Mouse (Mus musculus): ENCODE data around the gene Olfr70. TPM values are rescaled to one million over a fixed set of nuclear protein-coding genes. Genes with fewer than 3 reads are reported as not detected.

The Olfr70 gene
- polyA plus RNA-seq, 1 experiment from 2014 or later: not detected

DNA sequence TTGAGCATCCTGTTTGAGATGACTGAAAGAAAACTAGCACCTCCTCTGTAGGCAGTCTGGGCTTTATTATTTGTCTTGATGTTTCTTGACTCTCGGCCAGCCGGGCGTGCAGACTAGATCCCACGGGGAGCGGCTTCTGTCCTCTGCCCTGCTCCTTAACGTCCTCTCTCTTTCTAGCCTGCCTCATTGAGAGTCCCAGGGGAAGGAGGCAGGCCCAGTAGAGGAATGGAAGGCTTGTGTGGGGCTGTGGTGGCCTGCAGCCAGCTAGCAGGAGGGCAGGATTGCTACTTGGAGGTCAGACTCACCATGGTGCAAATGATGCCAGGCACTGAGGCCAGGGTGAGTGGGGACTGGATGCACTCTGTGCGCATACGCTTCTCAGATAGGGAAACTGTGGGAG is 3.2 kb upstream of the Olfr70 start:
- Histone ChIP-seq H3K9me3 (no peaks in the 10 kb centered on the region), H3K27me3 (no peaks in the 10 kb centered on the region), H3K36me3 (no peaks in the 10 kb centered on the region), H3K4me1 (no peaks in the 10 kb centered on the region), H3K9ac (no peak overlapping the region; the same call in 1 of the 2 replicates), H3K4me3 (no peak overlapping the region), H3K27ac (no peak overlapping the region), H3K4me2 (replicated peaks) (no peak overlapping the region)
- no peak for ATAC-seq (ENCODE audit: low FRiP score, low read depth)
- 82% methylated on average over 8 of the region's 8 CpGs for WGBS

DNA sequence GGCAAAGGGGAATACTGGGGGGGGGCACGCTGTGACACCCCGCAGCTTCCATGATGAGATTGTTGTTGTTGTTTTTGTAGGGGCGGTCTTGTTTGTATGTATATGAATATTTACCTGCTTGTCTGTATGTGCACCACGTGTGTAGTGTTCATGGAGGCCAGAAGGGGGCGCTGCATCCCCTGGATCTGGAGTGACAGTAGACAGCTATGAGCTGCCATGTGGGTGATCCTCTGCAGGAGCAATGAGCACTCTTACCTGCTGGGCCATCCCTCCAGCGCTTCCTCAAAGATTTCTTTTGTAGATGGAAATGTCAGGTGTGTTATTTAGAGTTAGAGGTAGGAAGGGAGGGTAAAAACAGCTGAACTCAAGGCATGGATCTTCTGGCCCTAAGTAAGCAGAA is 2.8 kb upstream of the Olfr70 start:
- H3K27ac ChIP-seq: no peak overlapping the region
- H3K9me3 ChIP-seq: no peaks in the 10 kb centered on the region
- no peaks in the 10 kb centered on the region for H3K4me1 ChIP-seq
- H3K27me3 ChIP-seq: no peaks in the 10 kb centered on the region
- WGBS: 72% methylated on average over 6 of the region's 6 CpGs
- no peak overlapping the region for H3K4me2 ChIP-seq (replicated peaks)
- no peak overlapping the region for H3K4me3 ChIP-seq
- no peaks in the 10 kb centered on the region for H3K36me3 ChIP-seq
- no peak overlapping the region for H3K9ac ChIP-seq
- no peak for ATAC-seq (ENCODE audit: low FRiP score, low read depth)

GRCm38 (mm10) chr4:43696561-43696960 is 4.0 kb downstream of the Olfr70 start:
- Histone ChIP-seq H3K27me3 (no peaks in the 10 kb centered on the region), H3K4me1 (no peaks in the 10 kb centered on the region), H3K27ac (no peak overlapping the region), H3K9me3 (no peaks in the 10 kb centered on the region), H3K4me2 (replicated peaks) (no peak overlapping the region), H3K36me3 (no peaks in the 10 kb centered on the region), H3K9ac (no peak overlapping the region), H3K4me3 (no peak overlapping the region)
- 89% methylated on average over 13 of the region's 13 CpGs for WGBS
- no peak for ATAC-seq (ENCODE audit: low FRiP score, low read depth)

DNA sequence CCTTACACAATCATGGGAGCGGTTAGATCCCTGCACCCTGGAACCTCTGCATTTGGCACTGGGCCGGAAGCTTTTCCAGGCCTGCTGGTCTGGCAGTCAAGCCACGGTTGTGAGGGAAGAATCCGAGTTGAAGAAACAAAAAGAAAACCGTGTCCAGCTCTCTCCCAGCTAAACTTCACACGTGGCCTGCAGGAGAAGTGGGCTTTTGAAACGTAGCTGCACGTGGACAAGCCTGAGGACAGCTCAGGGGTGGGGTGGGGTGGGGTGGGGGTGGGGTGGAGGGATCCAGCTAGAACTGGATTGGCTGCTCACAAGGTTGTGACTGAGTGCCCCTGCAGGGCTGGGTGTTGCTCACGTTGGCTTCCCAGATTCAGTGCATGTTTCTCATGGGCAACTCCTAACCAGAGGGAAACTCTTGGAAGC is 5.3 kb downstream of the Olfr70 start:
- Histone ChIP-seq H3K4me3 (no peak overlapping the region), H3K27ac (no peak overlapping the region), H3K36me3 (peaks cover under 1% of the 10 kb centered on the region; the same call in 1 of the 2 replicates), H3K4me2 (replicated peaks) (no peak overlapping the region), H3K9me3 (no peaks in the 10 kb centered on the region), H3K27me3 (no peaks in the 10 kb centered on the region), H3K4me1 (no peaks in the 10 kb centered on the region), H3K9ac (no peak overlapping the region)
- 35% methylated on average over 9 of the region's 9 CpGs for WGBS
- no peak for ATAC-seq (ENCODE audit: low FRiP score, low read depth)

GRCm38 (mm10) chr4:43694439-43695248 is 6.0 kb downstream of the Olfr70 start:
- WGBS: 85% methylated on average over 1 of the region's 1 CpGs
- H3K9me3 ChIP-seq: no peaks in the 10 kb centered on the region
- no peak overlapping the region for H3K27ac ChIP-seq
- H3K27me3 ChIP-seq: no peaks in the 10 kb centered on the region
- H3K36me3 ChIP-seq: peaks cover 6% of the 10 kb centered on the region
- H3K9ac ChIP-seq: no peak overlapping the region
- H3K4me1 ChIP-seq: no peaks in the 10 kb centered on the region
- no peak for ATAC-seq (ENCODE audit: low FRiP score, low read depth)
- no peak overlapping the region for H3K4me3 ChIP-seq
- H3K4me2 ChIP-seq (replicated peaks): no peak overlapping the region

DNA sequence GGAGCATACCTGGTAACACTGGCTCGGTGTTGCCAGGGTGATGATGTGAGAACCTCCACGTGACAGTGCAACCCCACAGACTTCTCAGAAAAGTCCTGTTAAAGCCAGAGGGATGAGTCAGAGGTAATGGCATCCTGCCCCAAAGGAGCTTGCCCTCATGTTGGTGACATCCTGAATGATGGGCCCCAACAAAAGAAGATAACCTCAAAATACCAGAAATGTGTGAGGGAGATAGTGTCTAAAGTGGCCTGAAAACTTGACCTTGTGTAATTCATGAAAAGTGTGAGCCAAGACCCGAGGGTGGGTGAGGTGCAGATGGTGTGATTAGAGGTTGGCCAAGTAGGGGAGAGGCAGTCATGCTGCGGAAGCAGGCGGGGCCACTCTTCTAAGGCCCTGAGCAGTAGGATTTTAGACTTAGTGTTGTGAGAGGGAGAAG is 6.8 kb downstream of the Olfr70 start:
- peaks cover 15% of the 10 kb centered on the region for H3K36me3 ChIP-seq
- no peaks in the 10 kb centered on the region for H3K4me1 ChIP-seq
- H3K27ac ChIP-seq: no peak overlapping the region
- WGBS: 71% methylated on average over 5 of the region's 5 CpGs
- no peak overlapping the region for H3K4me2 ChIP-seq (replicated peaks)
- no peak overlapping the region for H3K4me3 ChIP-seq
- no peak overlapping the region for H3K9ac ChIP-seq
- no peak for ATAC-seq (ENCODE audit: low FRiP score, low read depth)
- no peaks in the 10 kb centered on the region for H3K9me3 ChIP-seq
- no peaks in the 10 kb centered on the region for H3K27me3 ChIP-seq

DNA sequence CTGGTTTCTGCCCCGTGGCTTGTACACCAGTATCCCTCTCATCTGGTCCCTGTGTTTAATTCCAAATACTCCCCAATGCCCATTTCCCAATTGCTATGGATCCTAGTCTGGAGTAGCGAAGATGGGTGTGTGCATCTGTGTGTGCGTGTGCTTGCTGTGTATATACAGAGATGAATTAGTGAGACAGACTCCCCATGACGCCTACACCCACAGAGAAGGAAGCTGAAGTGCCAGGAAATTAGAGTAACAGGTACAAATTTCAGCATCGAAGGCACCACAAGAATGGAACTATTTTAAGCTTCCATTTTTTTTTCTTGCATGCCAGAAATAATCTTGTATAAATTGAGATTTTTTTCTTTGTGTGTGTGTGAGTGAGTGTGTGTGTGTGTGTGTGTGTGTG is 9.6 kb downstream of the Olfr70 start:
- WGBS: 80% methylated on average over 5 of the region's 5 CpGs
- Histone ChIP-seq H3K9me3 (no peaks in the 10 kb centered on the region), H3K4me2 (replicated peaks) (no peak overlapping the region), H3K27me3 (no peaks in the 10 kb centered on the region), H3K36me3 (peaks cover 37% of the 10 kb centered on the region), H3K27ac (no peak overlapping the region), H3K9ac (no peak overlapping the region), H3K4me1 (no peaks in the 10 kb centered on the region), H3K4me3 (no peak overlapping the region)
- no peak for ATAC-seq (ENCODE audit: low FRiP score, low read depth)

GRCm38 (mm10) chr4:43690021-43690420 is 10.6 kb downstream of the Olfr70 start:
- H3K9ac ChIP-seq: no peak overlapping the region
- no peak overlapping the region for H3K4me3 ChIP-seq
- ATAC-seq (ENCODE audit: low FRiP score, low read depth): no peak
- no peak overlapping the region for H3K4me2 ChIP-seq (replicated peaks)
- no peaks in the 10 kb centered on the region for H3K4me1 ChIP-seq
- 93% methylated on average over 17 of the region's 17 CpGs for WGBS
- no peaks in the 10 kb centered on the region for H3K9me3 ChIP-seq
- H3K27me3 ChIP-seq: no peaks in the 10 kb centered on the region
- peaks cover 47% of the 10 kb centered on the region for H3K36me3 ChIP-seq
- no peak overlapping the region for H3K27ac ChIP-seq

- Histone ChIP-seq H3K4me2 (replicated peaks) (no peak overlapping the region), H3K36me3 (peaks cover 72% of the 10 kb centered on the region), H3K9me3 (no peaks in the 10 kb centered on the region), H3K4me1 (no peaks in the 10 kb centered on the region), H3K27ac (no peak overlapping the region), H3K4me3 (no peak overlapping the region), H3K9ac (no peak overlapping the region), H3K27me3 (no peaks in the 10 kb centered on the region)
- WGBS: 88% methylated on average over 7 of the region's 7 CpGs
- no peak for ATAC-seq (ENCODE audit: low FRiP score, low read depth)
Observed at GRCm38 (mm10) chr4:43679416-43680043, 21.1 kb downstream of the Olfr70 start.

- no peak overlapping the region for H3K4me2 ChIP-seq (replicated peaks)
- no peak overlapping the region for H3K9ac ChIP-seq
- ATAC-seq (ENCODE audit: low FRiP score, low read depth): no peak
- H3K9me3 ChIP-seq: no peaks in the 10 kb centered on the region
- peaks cover 80% of the 10 kb centered on the region for H3K36me3 ChIP-seq
- no peaks in the 10 kb centered on the region for H3K4me1 ChIP-seq
- H3K4me3 ChIP-seq: no peak overlapping the region
- WGBS: 89% methylated on average over 6 of the region's 6 CpGs
- H3K27me3 ChIP-seq: no peaks in the 10 kb centered on the region
- H3K27ac ChIP-seq: no peak overlapping the region
Observed at GRCm38 (mm10) chr4:43678541-43678940, 22.1 kb downstream of the Olfr70 start.

GRCm38 (mm10) chr4:43675608-43676007 is 25.0 kb downstream of the Olfr70 start:
- H3K27ac ChIP-seq: no peak overlapping the region
- H3K4me3 ChIP-seq: no peak overlapping the region
- H3K9me3 ChIP-seq: no peaks in the 10 kb centered on the region
- peaks cover 24% of the 10 kb centered on the region for H3K4me1 ChIP-seq
- H3K4me2 ChIP-seq (replicated peaks): no peak overlapping the region
- H3K9ac ChIP-seq: no peak overlapping the region
- peaks cover 53% of the 10 kb centered on the region for H3K36me3 ChIP-seq
- H3K27me3 ChIP-seq: no peaks in the 10 kb centered on the region
- WGBS: 72% methylated on average over 4 of the region's 4 CpGs
- ATAC-seq (ENCODE audit: low FRiP score, low read depth): no peak

DNA sequence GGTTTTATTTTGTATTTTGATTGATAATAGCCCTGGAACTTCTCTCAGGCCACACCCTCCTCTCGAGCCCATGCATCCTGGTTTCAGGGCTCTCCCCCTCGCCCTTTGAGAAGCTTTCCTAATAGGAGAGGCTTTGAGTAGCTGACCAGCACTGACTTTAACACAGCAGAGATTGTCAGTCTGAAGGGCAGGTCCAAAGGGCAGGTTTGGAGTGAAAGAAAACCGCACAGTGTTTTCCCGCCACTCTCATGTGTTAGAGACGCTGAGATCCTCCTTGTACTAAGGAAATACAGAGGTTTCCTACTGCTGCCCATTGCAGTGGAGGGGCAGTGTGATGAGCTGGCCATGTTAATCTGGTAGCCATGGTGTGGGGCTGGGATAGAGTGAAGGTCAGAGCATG is 25.6 kb downstream of the Olfr70 start:
- H3K4me2 ChIP-seq (replicated peaks): no peak overlapping the region
- H3K9me3 ChIP-seq: no peaks in the 10 kb centered on the region
- H3K4me3 ChIP-seq: no peak overlapping the region
- 79% methylated on average over 5 of the region's 5 CpGs for WGBS
- peaks cover 51% of the 10 kb centered on the region for H3K36me3 ChIP-seq
- peaks cover 31% of the 10 kb centered on the region for H3K4me1 ChIP-seq
- H3K27ac ChIP-seq: no peak overlapping the region
- no peak overlapping the region for H3K9ac ChIP-seq
- no peaks in the 10 kb centered on the region for H3K27me3 ChIP-seq
- ATAC-seq (ENCODE audit: low FRiP score, low read depth): no peak

Measured in limb, embryonic 13.5 days (tissue).